Mouse (Mus musculus): Measurements from ENCODE around the gene Wbp4. TPM values are rescaled to one million over a fixed set of nuclear protein-coding genes. Genes with fewer than 3 reads are reported as not detected.
"Not testable (repeated sequence)": the region's sequence is repeated elsewhere in the genome, so short reads cannot be mapped to it uniquely, and the experiment has no call there.

The Wbp4 gene
- polyA plus RNA-seq, 1 experiment from 2014 or later: 46.1 TPM

DNA sequence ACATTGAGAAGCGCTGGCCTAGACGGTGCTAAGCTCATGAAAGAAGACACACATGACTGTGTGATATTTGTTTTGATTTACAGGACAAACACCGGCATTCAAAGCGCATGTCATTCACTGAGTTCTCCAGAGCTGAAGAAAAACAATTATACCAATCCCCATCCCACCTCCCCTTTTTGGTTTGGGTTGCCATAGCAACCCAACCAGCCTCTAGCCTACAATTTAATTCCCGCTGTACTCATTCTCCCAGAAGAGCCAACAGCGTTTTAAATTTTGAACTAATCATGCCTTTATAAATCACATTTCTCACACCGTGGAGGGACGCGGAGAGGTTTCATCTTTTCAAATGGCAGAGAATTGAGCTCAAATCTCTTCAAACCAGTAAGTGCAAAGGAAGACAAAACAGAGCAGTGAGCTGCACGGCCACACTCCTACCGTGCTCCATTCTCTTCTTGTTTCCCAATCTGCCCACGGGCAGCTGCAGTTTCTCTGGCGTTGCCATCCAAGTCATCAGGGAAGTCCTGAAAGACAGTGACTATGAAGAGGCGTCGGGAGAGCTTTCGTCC is 36.2 kb downstream of the Wbp4 start:
- no peak overlapping the region for H3K4me3 ChIP-seq (ENCODE audit: low read depth, low read length)
- no peaks in the 10 kb centered on the region for H3K9me3 ChIP-seq (ENCODE audit: low read depth, low read length)
- no peaks in the 10 kb centered on the region for H3K4me1 ChIP-seq (ENCODE audit: insufficient read depth)
- ATAC-seq (ENCODE audit: insufficient read depth) (no peak), DNase-seq (no peak)
- WGBS: 67% methylated on average over 16 of the region's 16 CpGs
- no peak overlapping the region for H3K9ac ChIP-seq
- TF ChIP-seq CTCF (IDR thresholded peaks at IDR 0.05; ENCODE audit: low read depth): no peak
- H3K36me3 ChIP-seq (ENCODE audit: insufficient read depth): no peaks in the 10 kb centered on the region
- no peaks in the 10 kb centered on the region for H3K27me3 ChIP-seq (ENCODE audit: insufficient read depth, low read length)
- H3K4me2 ChIP-seq: no peak overlapping the region
- H3K27ac ChIP-seq (ENCODE audit: low read depth): no peak overlapping the region

DNA sequence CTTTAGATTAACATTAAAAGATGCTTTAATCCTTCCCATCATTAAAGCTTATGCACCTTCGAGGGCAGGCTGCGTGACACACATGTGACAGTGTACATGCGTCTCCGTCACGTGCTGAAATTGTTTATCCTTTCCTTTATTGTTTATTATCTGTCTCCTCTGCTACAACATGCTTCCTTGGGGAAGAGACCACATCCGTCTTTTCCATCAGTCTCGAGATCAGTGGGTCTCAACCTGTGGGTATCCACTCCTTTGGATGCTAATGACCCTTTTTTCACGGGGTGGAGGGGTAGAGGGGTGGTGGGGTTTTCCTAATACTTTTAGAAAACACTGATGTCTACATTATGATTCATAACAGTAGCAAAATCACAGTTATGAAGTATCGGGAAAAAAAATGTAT is 36.7 kb downstream of the Wbp4 start:
- H3K4me3 ChIP-seq (ENCODE audit: low read depth, low read length): no peak overlapping the region
- H3K36me3 ChIP-seq (ENCODE audit: insufficient read depth): no peaks in the 10 kb centered on the region
- 70% methylated on average over 9 of the region's 9 CpGs for WGBS
- H3K9ac ChIP-seq: no peak overlapping the region
- no peaks in the 10 kb centered on the region for H3K27me3 ChIP-seq (ENCODE audit: insufficient read depth, low read length)
- H3K4me2 ChIP-seq: no peak overlapping the region
- no peaks in the 10 kb centered on the region for H3K9me3 ChIP-seq (ENCODE audit: low read depth, low read length)
- ATAC-seq (ENCODE audit: insufficient read depth) (no peak), DNase-seq (no peak)
- no peaks in the 10 kb centered on the region for H3K4me1 ChIP-seq (ENCODE audit: insufficient read depth)
- no peak overlapping the region for H3K27ac ChIP-seq (ENCODE audit: low read depth)
- no peak for TF ChIP-seq CTCF (IDR thresholded peaks at IDR 0.05; ENCODE audit: low read depth)

- no peak overlapping the region for H3K4me3 ChIP-seq (ENCODE audit: low read depth, low read length)
- no peak for TF ChIP-seq CTCF (IDR thresholded peaks at IDR 0.05; ENCODE audit: low read depth)
- H3K4me1 ChIP-seq (ENCODE audit: insufficient read depth): no peaks in the 10 kb centered on the region
- no peaks in the 10 kb centered on the region for H3K9me3 ChIP-seq (ENCODE audit: low read depth, low read length)
- no peaks in the 10 kb centered on the region for H3K36me3 ChIP-seq (ENCODE audit: insufficient read depth)
- ATAC-seq (ENCODE audit: insufficient read depth): no peak
- no peaks in the 10 kb centered on the region for H3K27me3 ChIP-seq (ENCODE audit: insufficient read depth, low read length)
- DNase-seq: peak; percentile 8
- no peak overlapping the region for H3K27ac ChIP-seq (ENCODE audit: low read depth)
- H3K9ac ChIP-seq: no peak overlapping the region
- 65% methylated on average over 5 of the region's 5 CpGs for WGBS
- H3K4me2 ChIP-seq: no peak overlapping the region
These were observed 39.9 kb downstream of the Wbp4 start for GRCm38 (mm10) chr14:79441441-79441840.

GRCm38 (mm10) chr14:79440655-79441054 is 40.7 kb downstream of the Wbp4 start:
- TF ChIP-seq CTCF (IDR thresholded peaks at IDR 0.05; ENCODE audit: low read depth): no peak
- Histone ChIP-seq H3K36me3 (ENCODE audit: insufficient read depth) (no peaks in the 10 kb centered on the region), H3K27me3 (ENCODE audit: insufficient read depth, low read length) (no peaks in the 10 kb centered on the region), H3K27ac (ENCODE audit: low read depth) (no peak overlapping the region), H3K4me1 (ENCODE audit: insufficient read depth) (no peaks in the 10 kb centered on the region), H3K4me2 (no peak overlapping the region), H3K9ac (no peak overlapping the region), H3K9me3 (ENCODE audit: low read depth, low read length) (no peaks in the 10 kb centered on the region), H3K4me3 (ENCODE audit: low read depth, low read length) (no peak overlapping the region)
- 84% methylated on average over 2 of the region's 2 CpGs for WGBS
- DNase-seq (no peak), ATAC-seq (ENCODE audit: insufficient read depth) (no peak)

- 76% methylated on average over 1 of the region's 1 CpGs for WGBS
- no peak for TF ChIP-seq CTCF (IDR thresholded peaks at IDR 0.05; ENCODE audit: low read depth)
- H3K4me1 ChIP-seq (ENCODE audit: insufficient read depth): no peaks in the 10 kb centered on the region
- H3K36me3 ChIP-seq (ENCODE audit: insufficient read depth): no peaks in the 10 kb centered on the region
- no peak overlapping the region for H3K9ac ChIP-seq
- DNase-seq (no peak), ATAC-seq (ENCODE audit: insufficient read depth) (no peak)
- H3K27me3 ChIP-seq (ENCODE audit: insufficient read depth, low read length): no peaks in the 10 kb centered on the region
- no peaks in the 10 kb centered on the region for H3K9me3 ChIP-seq (ENCODE audit: low read depth, low read length)
- H3K4me2 ChIP-seq: no peak overlapping the region
- no peak overlapping the region for H3K27ac ChIP-seq (ENCODE audit: low read depth)
- H3K4me3 ChIP-seq (ENCODE audit: low read depth, low read length): no peak overlapping the region
These were observed 47.3 kb downstream of the Wbp4 start for GRCm38 (mm10) chr14:79434068-79434467.

GRCm38 (mm10) chr14:79426730-79427365 is 54.5 kb downstream of the Wbp4 start:
- DNase-seq; H3K36me3 ChIP-seq (ENCODE audit: insufficient read depth); H3K4me1 ChIP-seq (ENCODE audit: insufficient read depth); H3K27me3 ChIP-seq (ENCODE audit: insufficient read depth, low read length): not testable (repeated sequence)
- Histone ChIP-seq H3K27ac (ENCODE audit: low read depth) (peak overlapping the region; percentile 72), H3K9ac (peak overlapping the region; percentile 58), H3K4me2 (peak overlapping the region; percentile 57), H3K9me3 (ENCODE audit: low read depth, low read length) (peaks cover 11% of the 10 kb centered on the region), H3K4me3 (ENCODE audit: low read depth, low read length) (peak overlapping the region; percentile 49)
- peak; percentile 59 for ATAC-seq (ENCODE audit: insufficient read depth)
- WGBS: 47% methylated on average over 8 of the region's 59 CpGs

DNA sequence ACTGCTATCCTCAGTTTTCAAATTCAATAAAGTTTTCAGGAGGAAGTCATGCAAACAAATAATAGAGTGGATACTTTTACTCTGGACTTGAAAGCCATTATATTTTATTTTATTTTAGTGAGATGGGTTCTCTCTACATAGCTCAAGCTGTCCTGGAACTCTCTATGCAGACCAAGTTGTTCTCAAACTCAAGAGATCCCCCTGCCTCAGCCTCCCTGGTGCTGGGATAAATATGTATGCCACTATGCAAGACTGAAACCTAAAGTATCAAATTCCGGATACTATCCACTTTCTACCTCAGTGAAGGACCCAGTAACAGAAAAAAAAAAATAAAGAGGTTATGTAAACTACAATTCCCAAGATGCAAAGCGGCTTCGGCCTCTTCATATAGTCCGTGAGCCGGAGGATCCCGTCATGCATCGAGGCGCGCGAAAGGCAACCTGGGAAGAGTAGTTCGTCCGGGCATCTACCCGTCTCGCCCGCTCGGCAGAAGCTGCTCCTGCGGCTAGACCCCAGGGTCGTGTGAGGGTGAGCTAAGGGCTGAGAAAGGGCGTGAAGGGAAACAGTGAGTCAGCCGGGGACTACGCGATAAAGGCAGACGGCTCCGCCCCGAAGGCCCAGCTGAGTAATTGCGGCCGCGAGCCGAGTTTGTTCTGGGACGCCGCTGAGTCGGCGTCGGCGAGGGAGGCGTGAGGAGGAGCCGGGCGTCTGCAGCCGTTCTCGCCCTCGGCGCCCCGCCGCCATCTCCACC is 55.2 kb downstream of the Wbp4 start, which contains the start of gene Kbtbd7:
Kbtbd7 (plus strand) TSS at position 533 of the 751 bp plus-strand sequence.
- ATAC-seq (ENCODE audit: insufficient read depth) (peak; percentile 99), DNase-seq (peak; percentile 97)
- Histone ChIP-seq H3K36me3 (ENCODE audit: insufficient read depth) (peaks cover 8% of the 10 kb centered on the region; the same call in 1 of the 2 replicates), H3K27me3 (ENCODE audit: insufficient read depth, low read length) (no peaks in the 10 kb centered on the region), H3K4me2 (peak within 1 kb of the TSS; percentile 57), H3K9me3 (ENCODE audit: low read depth, low read length) (peaks cover 11% of the 10 kb centered on the region), H3K4me1 (ENCODE audit: insufficient read depth) (no peaks in the 10 kb centered on the region), H3K4me3 (ENCODE audit: low read depth, low read length) (peak within 1 kb of the TSS; percentile 49), H3K9ac (peak within 1 kb of the TSS; percentile 58), H3K27ac (ENCODE audit: low read depth) (peak within 1 kb of the TSS; percentile 72)
- under 1% methylated on average over 44 of the region's 44 CpGs for WGBS
- no peak for TF ChIP-seq CTCF (IDR thresholded peaks at IDR 0.05; ENCODE audit: low read depth)
